Comparison of ENCODE assay signal across 8 mouse cellular contexts in the genomic region with DNA sequence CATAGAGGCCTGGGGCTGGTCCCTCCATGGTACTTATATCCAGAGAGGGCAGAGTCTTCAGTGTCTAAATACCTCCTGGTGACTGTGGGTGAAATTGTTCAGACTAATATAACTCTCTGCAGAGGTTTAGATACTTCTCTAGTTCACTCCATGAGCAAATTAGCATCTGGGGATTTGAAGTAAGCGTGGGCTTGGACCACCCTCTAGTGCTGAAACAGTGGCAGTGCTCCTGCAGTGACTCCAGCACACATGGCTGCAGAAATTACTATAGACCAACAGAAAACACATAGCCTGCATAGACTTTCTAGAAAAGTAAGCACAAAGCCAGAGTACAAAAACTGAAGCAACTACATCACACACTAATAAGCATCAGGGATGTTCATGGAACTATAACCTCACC. TPM values are rescaled to one million over a fixed set of nuclear protein-coding genes. Genes with fewer than 3 reads are reported as not detected.
DNase-seq lines count a peak whose midpoint lies in the region; ATAC-seq and TF ChIP-seq lines count a peak whose summit lies in the region.
"Had no signal": no experiment of that assay in that cellular context is flagged by ENCODE, and none has a peak within 500 bp of the region (broad histone marks: within the 10 kb centered on the region; RNA-seq: fewer than 3 reads in every experiment).

No protein-coding gene starts in this region.

- H3K4me2 ChIP-seq in embryonic facial prominence, embryonic 13.5 days = no peak overlapping the region

- H3K27me3 ChIP-seq in embryonic facial prominence, embryonic 13.5 days = no peaks in the 10 kb centered on the region

- H3K27ac ChIP-seq in ES-E14 (ENCODE audit: insufficient read depth, low read depth, low read length, poor library complexity, severe bottlenecking) = no peak overlapping the region
- H3K27ac ChIP-seq in embryonic facial prominence, embryonic 13.5 days = no peak overlapping the region

- peak; percentile 40 for DNase-seq in ES-E14 (ENCODE audit: low read depth, low spot score)
- DNase-seq in adrenal gland, postnatal 10 days = peak; percentile 62
- peak; percentile 50 for DNase-seq in layer of hippocampus, adult 9-10 months (ENCODE audit: low spot score)
- peak; percentile 59 for DNase-seq in lung, postnatal 14 days
- DNase-seq in right cerebral cortex, adult 2 months (ENCODE audit: low spot score in 2 of 2) = peak; percentile 70 to 76

- no peaks in the 10 kb centered on the region for H3K36me3 ChIP-seq in ES-E14 (ENCODE audit: control insufficient read depth, insufficient read depth, low read length, poor library complexity, severe bottlenecking)
- no peaks in the 10 kb centered on the region for H3K36me3 ChIP-seq in embryonic facial prominence, embryonic 13.5 days

- H3K9ac ChIP-seq in ES-E14 (ENCODE audit: insufficient read depth, low read depth, low read length, poor library complexity, severe bottlenecking) = no peak overlapping the region
- no peak overlapping the region for H3K9ac ChIP-seq in embryonic facial prominence, embryonic 13.5 days

- WGBS in embryonic facial prominence, embryonic 13.5 days = 20% methylated on average over 1 of the region's 1 CpGs

- H3K4me1 ChIP-seq in ES-E14 (ENCODE audit: control insufficient read depth in 2 of 2, insufficient read depth in 2 of 2, low read length in 2 of 2, poor library complexity in 1 of 2) = peaks cover 0 to 8% of the 10 kb centered on the region in 2 experiments; a peak in 1 of 4 replicates
- H3K4me1 ChIP-seq in embryonic facial prominence, embryonic 13.5 days = no peaks in the 10 kb centered on the region
- H3K4me1 ChIP-seq: megakaryocyte, embryonic 14.5 days had no signal

- in situ Hi-C loops in ES-E14 (cut with MboI; ENCODE audit: low sequenced_read_pairs in 2 of 2, unreplicated experiment in 2 of 2) = no loop called here

- ATAC-seq in embryonic facial prominence, embryonic 13.5 days (ENCODE audit: insufficient number of reproducible peaks, insufficient read depth, low FRiP score, low TSS enrichment, low read depth) = 0 out of 2 replicates have a peak, but pooled peaks have one; percentile 64
- ATAC-seq in hematopoietic stem cell, adult 5-6 weeks (replicated peaks in 1 of 2; ENCODE audit: insufficient read depth in 1 of 2, low FRiP score in 2 of 2, low TSS enrichment in 1 of 2, low read depth in 1 of 2, poor library complexity in 2 of 2, severe bottlenecking in 2 of 2) = peak; percentile 86 to 92

- H3K4me3 ChIP-seq in ES-E14 (ENCODE audit: insufficient read depth in 1 of 2, low read depth in 1 of 2, low read length in 2 of 2, poor library complexity in 1 of 2, severe bottlenecking in 1 of 2) = no peak overlapping the region
- H3K4me3 ChIP-seq in embryonic facial prominence, embryonic 13.5 days = no peak overlapping the region
- H3K4me3 ChIP-seq: megakaryocyte, embryonic 14.5 days had no signal

- no peaks in the 10 kb centered on the region for H3K9me3 ChIP-seq in ES-E14 (ENCODE audit: control insufficient read depth, insufficient read depth, low read depth, low read length)
- no peaks in the 10 kb centered on the region for H3K9me3 ChIP-seq in embryonic facial prominence, embryonic 13.5 days
- H3K9me3 ChIP-seq: megakaryocyte, embryonic 14.5 days had no signal

TF ChIP-seq in ES-E14, 5 proteins besides CTCF, POLR2A, EP300 and RAD21:
- TF ChIP-seq ZC3H11A (IDR thresholded peaks at IDR 0.05; ENCODE audit: borderline replicate concordance, low read depth, low read length) (peak; percentile 97), ZNF384 (IDR thresholded peaks at IDR 0.05; ENCODE audit: low read depth, low read length) (no peak), CHD2 (IDR thresholded peaks at IDR 0.05; ENCODE audit: low read depth, low read length) (no peak), HCFC1 (IDR thresholded peaks at IDR 0.05; ENCODE audit: borderline replicate concordance, insufficient read depth, low read length) (no peak)
TF ChIP-seq in ES-E14: peak in this region for 1.

RNA-seq across cellular contexts. Expression of a gene that starts 57.7 kb away (rescaled TPM):
- not detected in 2 replicates for total RNA-seq in ES-E14 (2012; rRNA removed)
- total RNA-seq in adrenal gland, postnatal 10 days (2021) = not detected
- polyA plus RNA-seq in embryonic facial prominence, embryonic 13.5 days (2015; fragmentation: Nextera tagmentation; extraction: Ambion mirVana) = not detected in 2 replicates
- not detected in 2 replicates for total RNA-seq in hematopoietic stem cell, adult 5-6 weeks (2017)
